Mouse (Mus musculus) midbrain, embryonic 12.5 days (tissue): ENCODE measurements around the gene Cgnl1. TPM values are rescaled to one million over a fixed set of nuclear protein-coding genes. Genes with fewer than 3 reads are reported as not detected.

Experiments
- ATAC-seq: fragments of 200-750 bp; cut with Nextera tagmentation; 2 replicates; pipeline ENCODE4 v1.8.0; 2017; ENCODE audit warnings: low read depth, moderate TSS enrichment, moderate library complexity; ENCODE audit not compliant: low FRiP score
- H3K27ac ChIP-seq: fragments of 300-500 bp; sonication (generic); replicated peaks from 2 replicates; pipeline ENCODE4 v1.5.1; 2016; ENCODE audit warnings: mild to moderate bottlenecking
- H3K27me3 ChIP-seq: fragments of 300-500 bp; sonication (generic); 2 replicates; pipeline ENCODE4 v1.6.1; 2016; ENCODE audit warnings: mild to moderate bottlenecking
- H3K36me3 ChIP-seq: fragments of 300-500 bp; sonication (generic); 2 replicates; pipeline ENCODE4 v1.6.1; 2016
- H3K4me1 ChIP-seq: fragments of 300-500 bp; sonication (generic); 2 replicates; pipeline ENCODE4 v1.6.1; 2016
- H3K4me2 ChIP-seq: fragments of 300-500 bp; sonication (generic); replicated peaks from 2 replicates; pipeline ENCODE4 v1.6.1; 2016; ENCODE audit warnings: mild to moderate bottlenecking, moderate library complexity
- H3K4me3 ChIP-seq: fragments of 300-500 bp; sonication (generic); 2 replicates; pipeline ENCODE4 v1.5.1; 2016; ENCODE audit warnings: mild to moderate bottlenecking
- H3K9ac ChIP-seq: fragments of 300-500 bp; sonication (generic); replicated peaks from 2 replicates; pipeline ENCODE4 v1.6.1; 2016; ENCODE audit warnings: mild to moderate bottlenecking, moderate library complexity
- H3K9me3 ChIP-seq: fragments of 300-500 bp; sonication (generic); 2 replicates; pipeline ENCODE4 v1.6.1; 2016; ENCODE audit warnings: mild to moderate bottlenecking
- WGBS: fragments of 180-500 bp; shearing (Covaris S2); methylation state at CpG from one replicate; pipeline ENCODE4 v1.1.7; 2016; 5-methylcytosine and 5-hydroxymethylcytosine counted together
- polyA plus RNA-seq: library from polyadenylated mRNA; unstranded; fragments of >200 nt; fragmentation: Nextera tagmentation; extraction: Ambion mirVana; gene quantifications from 2 replicates; pipeline ENCODE4 v1.2.1, GENCODE M21; 2016

The Cgnl1 gene
- polyA plus RNA-seq, 1 experiment from 2014 or later = 7.0 TPM

DNA sequence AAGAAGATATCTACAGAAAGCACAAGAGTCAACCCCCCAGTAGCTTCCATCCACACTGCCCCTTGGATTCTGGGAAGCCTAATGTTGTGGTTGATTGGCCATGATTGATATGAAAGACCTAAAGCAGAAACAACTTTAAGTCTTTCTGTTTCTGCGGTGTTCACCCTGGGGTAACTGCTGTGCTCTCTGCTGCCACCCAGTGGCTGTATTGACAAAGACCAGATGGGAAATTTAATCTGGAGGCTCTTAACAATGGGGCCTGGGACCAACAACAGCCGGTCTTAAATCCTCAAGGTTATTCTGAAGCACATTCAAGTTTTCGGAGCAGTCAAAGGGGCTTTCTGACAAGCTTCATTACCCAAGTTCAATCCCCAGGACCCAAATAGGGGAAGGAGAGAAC lies 155.2 kb downstream of the Cgnl1 start:
- H3K27ac ChIP-seq = no peak overlapping the region
- H3K4me1 ChIP-seq = no peaks in the 10 kb centered on the region
- H3K27me3 ChIP-seq = no peaks in the 10 kb centered on the region
- WGBS = 21% methylated on average over 3 of the region's 3 CpGs
- no peak overlapping the region for H3K9ac ChIP-seq
- no peak overlapping the region for H3K4me3 ChIP-seq
- no peaks in the 10 kb centered on the region for H3K9me3 ChIP-seq
- no peak overlapping the region for H3K4me2 ChIP-seq
- no peaks in the 10 kb centered on the region for H3K36me3 ChIP-seq
- ATAC-seq = no peak

- Histone ChIP-seq H3K4me1 (no peaks in the 10 kb centered on the region), H3K27ac (no peak overlapping the region), H3K4me2 (no peak overlapping the region), H3K36me3 (no peaks in the 10 kb centered on the region), H3K4me3 (no peak overlapping the region), H3K27me3 (no peaks in the 10 kb centered on the region), H3K9me3 (no peaks in the 10 kb centered on the region), H3K9ac (no peak overlapping the region)
- no peak for ATAC-seq
- 31% methylated on average over 2 of the region's 2 CpGs for WGBS
These were observed 156.8 kb downstream of the Cgnl1 start for GRCm38 (mm10) chr9:71614643-71615042.

GRCm38 (mm10) chr9:71612981-71613380 lies 158.4 kb downstream of the Cgnl1 start:
- Histone ChIP-seq H3K36me3 (no peaks in the 10 kb centered on the region), H3K27me3 (no peaks in the 10 kb centered on the region), H3K9me3 (no peaks in the 10 kb centered on the region), H3K9ac (no peak overlapping the region), H3K4me1 (no peaks in the 10 kb centered on the region), H3K4me2 (no peak overlapping the region), H3K4me3 (no peak overlapping the region), H3K27ac (no peak overlapping the region)
- ATAC-seq = no peak
- WGBS = 76% methylated on average over 6 of the region's 6 CpGs

GRCm38 (mm10) chr9:71611876-71612275 lies 159.5 kb downstream of the Cgnl1 start:
- no peaks in the 10 kb centered on the region for H3K9me3 ChIP-seq
- ATAC-seq = no peak
- H3K27ac ChIP-seq = no peak overlapping the region
- no peak overlapping the region for H3K4me3 ChIP-seq
- no peaks in the 10 kb centered on the region for H3K36me3 ChIP-seq
- H3K9ac ChIP-seq = no peak overlapping the region
- no peaks in the 10 kb centered on the region for H3K27me3 ChIP-seq
- H3K4me2 ChIP-seq = no peak overlapping the region
- no peaks in the 10 kb centered on the region for H3K4me1 ChIP-seq
- 84% methylated on average over 4 of the region's 4 CpGs for WGBS

- Histone ChIP-seq H3K4me2 (no peak overlapping the region), H3K36me3 (no peaks in the 10 kb centered on the region), H3K27ac (no peak overlapping the region), H3K9ac (no peak overlapping the region), H3K4me3 (no peak overlapping the region), H3K4me1 (no peaks in the 10 kb centered on the region), H3K9me3 (no peaks in the 10 kb centered on the region), H3K27me3 (no peaks in the 10 kb centered on the region)
- WGBS = 93% methylated on average over 6 of the region's 6 CpGs
- ATAC-seq = no peak
These were observed 162.4 kb downstream of the Cgnl1 start for GRCm38 (mm10) chr9:71609010-71609409.

DNA sequence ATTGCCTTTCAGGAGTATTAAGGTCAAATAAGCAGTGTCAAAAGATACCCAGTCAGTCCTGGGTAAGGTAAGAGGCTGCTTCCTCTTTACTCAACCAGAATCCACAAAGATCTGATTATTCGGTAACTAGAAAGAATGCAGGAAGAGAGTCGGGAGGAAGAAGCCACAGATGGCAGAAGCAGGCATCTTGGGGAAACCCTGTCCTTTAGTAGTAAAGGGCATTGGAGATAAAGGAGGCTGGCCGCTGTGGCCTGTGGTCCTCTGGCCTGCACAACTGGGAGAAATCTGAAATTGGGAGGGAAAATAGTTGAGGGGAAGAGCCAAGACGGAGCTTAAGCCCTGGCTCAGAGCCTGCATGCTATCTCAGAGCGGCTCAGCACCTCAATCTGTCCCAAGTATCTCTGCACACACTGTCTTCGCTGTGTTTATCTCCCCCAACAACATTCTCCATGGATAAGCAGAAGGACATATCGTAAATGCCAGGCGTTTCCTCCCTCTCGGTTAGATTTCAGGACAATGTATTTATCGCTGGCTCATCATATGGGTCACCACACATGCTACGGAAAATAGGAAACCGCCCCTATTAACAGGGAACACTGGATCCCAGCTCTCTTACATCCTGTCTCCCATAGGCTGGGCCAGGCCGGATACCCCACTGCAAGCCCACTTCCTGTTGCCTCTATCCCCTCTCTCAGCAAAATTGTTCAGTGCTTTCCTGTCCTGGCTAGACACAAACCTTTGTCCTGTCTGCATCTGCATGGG lies 164.9 kb downstream of the Cgnl1 start:
- Histone ChIP-seq H3K4me2 (no peak overlapping the region), H3K4me1 (no peaks in the 10 kb centered on the region), H3K4me3 (no peak overlapping the region), H3K27ac (no peak overlapping the region), H3K27me3 (no peaks in the 10 kb centered on the region), H3K9me3 (no peaks in the 10 kb centered on the region), H3K9ac (no peak overlapping the region), H3K36me3 (no peaks in the 10 kb centered on the region)
- WGBS = 83% methylated on average over 13 of the region's 13 CpGs
- no peak for ATAC-seq

DNA sequence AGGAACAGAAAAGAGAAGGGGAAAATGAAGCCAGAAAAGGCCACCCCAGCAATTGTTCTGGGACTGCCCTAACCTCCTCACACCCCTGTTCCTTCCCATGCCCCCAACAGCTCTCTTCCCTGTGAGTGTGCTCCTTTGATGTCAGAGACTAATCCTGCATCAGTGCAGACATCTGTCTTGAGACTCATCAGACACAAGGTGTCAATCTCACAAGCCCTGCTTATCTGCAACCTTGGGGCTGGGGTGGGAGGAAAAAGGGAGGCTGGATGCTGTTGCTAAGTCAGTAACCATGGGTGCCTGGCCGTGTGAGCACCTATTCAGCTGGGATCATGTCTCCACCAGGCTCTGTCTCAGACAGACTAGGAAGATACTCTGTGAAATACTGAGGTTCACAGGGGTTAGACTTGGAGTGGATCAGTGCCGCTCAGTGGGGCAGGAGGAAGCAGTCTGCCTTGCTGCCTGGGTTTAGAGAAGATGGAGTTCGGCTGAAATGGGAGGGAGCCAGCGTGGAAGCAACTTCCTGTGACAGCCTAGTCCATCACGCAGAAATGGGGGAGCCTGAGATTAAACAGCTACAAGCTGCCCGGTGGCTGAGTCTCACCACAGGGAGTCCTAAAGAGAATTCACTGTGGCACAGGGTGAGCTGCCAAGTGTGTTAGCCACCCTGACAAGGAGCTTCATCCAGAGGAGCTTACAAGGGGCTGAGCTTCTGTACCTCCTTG lies 166.3 kb downstream of the Cgnl1 start:
- Histone ChIP-seq H3K4me1 (no peaks in the 10 kb centered on the region), H3K9me3 (no peaks in the 10 kb centered on the region), H3K4me3 (no peak overlapping the region), H3K27ac (no peak overlapping the region), H3K9ac (no peak overlapping the region), H3K36me3 (no peaks in the 10 kb centered on the region), H3K27me3 (no peaks in the 10 kb centered on the region), H3K4me2 (no peak overlapping the region)
- ATAC-seq = no peak
- WGBS = 37% methylated on average over 6 of the region's 6 CpGs

DNA sequence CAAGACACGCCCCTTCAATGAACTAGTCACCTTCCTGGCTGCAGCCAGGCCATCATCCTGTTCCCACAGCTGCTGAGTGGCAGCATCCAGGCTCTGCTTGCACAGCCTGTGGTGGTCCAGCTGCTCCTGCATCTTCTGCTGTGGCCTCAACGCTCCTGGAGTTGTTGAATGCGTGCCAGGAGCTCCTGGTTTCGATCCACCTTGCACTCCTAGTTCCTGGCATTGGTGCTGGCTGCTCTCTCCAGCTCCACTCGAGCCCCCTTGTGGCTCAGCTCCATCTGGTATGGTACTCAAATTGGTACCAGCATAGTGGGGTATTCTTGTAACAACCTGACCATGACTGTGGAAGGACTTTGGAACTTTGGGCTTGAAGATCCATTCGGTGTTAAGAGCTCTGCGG lies 171.5 kb downstream of the Cgnl1 start:
- Histone ChIP-seq H3K4me2 (no peak overlapping the region), H3K4me1 (no peaks in the 10 kb centered on the region), H3K36me3 (no peaks in the 10 kb centered on the region), H3K9me3 (no peaks in the 10 kb centered on the region), H3K27me3 (no peaks in the 10 kb centered on the region), H3K27ac (no peak overlapping the region), H3K9ac (no peak overlapping the region), H3K4me3 (no peak overlapping the region)
- ATAC-seq = no peak
- WGBS = 84% methylated on average over 7 of the region's 7 CpGs

DNA sequence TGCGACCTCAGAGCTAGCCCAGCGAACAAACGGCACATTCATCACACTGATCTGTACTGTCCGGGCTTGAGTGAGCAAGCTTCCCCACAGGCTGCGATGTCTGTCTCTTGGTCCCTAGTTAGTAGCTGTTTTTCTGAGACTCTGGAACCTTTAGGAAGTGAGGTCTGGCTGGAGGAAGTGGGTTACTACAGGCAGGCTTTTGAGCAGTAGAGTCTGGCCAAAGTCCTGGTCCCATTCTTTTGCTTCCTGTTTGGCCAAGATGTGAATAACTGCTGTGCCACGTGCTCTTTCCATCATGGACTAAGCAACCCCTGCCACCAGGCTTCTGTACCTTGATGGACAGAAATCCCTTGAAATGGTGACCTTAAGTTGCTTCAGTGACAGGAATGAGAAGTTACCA lies 174.5 kb downstream of the Cgnl1 start:
- Histone ChIP-seq H3K9ac (no peak overlapping the region), H3K9me3 (no peaks in the 10 kb centered on the region), H3K4me3 (no peak overlapping the region), H3K36me3 (no peaks in the 10 kb centered on the region), H3K4me2 (no peak overlapping the region), H3K27ac (no peak overlapping the region), H3K4me1 (peaks cover 5% of the 10 kb centered on the region; the same call in 1 of the 2 replicates), H3K27me3 (peaks cover 12% of the 10 kb centered on the region)
- WGBS = 83% methylated on average over 6 of the region's 6 CpGs
- ATAC-seq = no peak

- H3K27ac ChIP-seq = no peak overlapping the region
- H3K9ac ChIP-seq = no peak overlapping the region
- no peak for ATAC-seq
- H3K4me1 ChIP-seq = peaks cover 5% of the 10 kb centered on the region; the same call in 1 of the 2 replicates
- H3K9me3 ChIP-seq = no peaks in the 10 kb centered on the region
- peak overlapping the region; percentile 62 for H3K4me2 ChIP-seq
- H3K27me3 ChIP-seq = peaks cover 23% of the 10 kb centered on the region
- H3K36me3 ChIP-seq = no peaks in the 10 kb centered on the region
- 43% methylated on average over 6 of the region's 6 CpGs for WGBS
- H3K4me3 ChIP-seq = peak overlapping the region; percentile 47
These were observed 178.7 kb downstream of the Cgnl1 start for GRCm38 (mm10) chr9:71592577-71593285.

- peak within 1 kb of the TSS; percentile 62 for H3K4me2 ChIP-seq
- peaks cover 23% of the 10 kb centered on the region for H3K27me3 ChIP-seq
- no peaks in the 10 kb centered on the region for H3K9me3 ChIP-seq
- H3K36me3 ChIP-seq = no peaks in the 10 kb centered on the region
- peak within 1 kb of the TSS; percentile 47 for H3K4me3 ChIP-seq
- peak within 1 kb of the TSS; percentile 59 for H3K9ac ChIP-seq
- H3K27ac ChIP-seq = no peak within 1 kb of the TSS
- peaks cover 5% of the 10 kb centered on the region; the same call in 1 of the 2 replicates for H3K4me1 ChIP-seq
- 2% methylated on average over 29 of the region's 29 CpGs for WGBS
- ATAC-seq = peak; percentile 92
These were observed 179.4 kb downstream of the Cgnl1 start, which contains the start of gene Myzap for GRCm38 (mm10) chr9:71591938-71592548. Gene Myzap (minus strand): TSS chr9:71592360.
